Mouse (Mus musculus): ENCODE data around the gene Fip1l1.

Fip1l1 gene

DNA sequence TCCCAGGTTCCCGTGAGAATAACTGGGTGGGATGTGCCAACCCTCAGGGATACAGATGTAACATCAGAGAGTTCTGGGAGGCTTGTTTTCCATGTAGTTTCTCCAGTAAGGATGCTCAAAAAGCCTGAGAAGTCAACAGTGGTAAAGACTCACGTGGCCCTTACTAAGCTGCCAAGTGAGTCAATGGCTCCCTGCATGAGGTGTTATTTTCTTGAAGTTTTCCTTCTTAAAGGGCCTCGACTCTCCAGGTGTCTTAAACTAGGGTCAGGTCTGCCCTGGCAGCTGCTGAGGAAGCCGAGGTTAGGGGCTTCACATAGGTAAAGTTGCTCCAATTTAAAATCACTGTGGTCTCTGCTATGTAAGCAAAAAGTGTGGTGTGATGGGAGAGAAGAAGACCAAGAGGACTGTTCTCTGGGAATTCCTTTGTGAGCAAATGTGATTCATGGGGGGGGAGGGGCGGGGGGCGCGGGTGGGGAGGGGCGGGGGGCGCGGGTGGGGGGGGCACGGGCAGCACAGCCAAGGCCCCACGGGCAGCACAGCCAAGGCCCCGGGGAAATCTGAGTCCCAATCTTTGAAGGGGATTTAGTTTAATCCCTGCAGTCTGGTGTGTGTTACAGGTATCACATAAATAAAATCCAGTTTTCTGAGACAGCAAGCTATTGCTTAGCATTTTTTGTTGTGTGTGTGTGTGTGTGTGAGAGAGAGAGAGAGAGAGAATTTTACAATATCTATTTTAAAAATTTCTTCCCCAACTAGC, 82.7 kb downstream of the Fip1l1 start:
- DNase-seq (ENCODE audit: low spot score) = no peak

DNA sequence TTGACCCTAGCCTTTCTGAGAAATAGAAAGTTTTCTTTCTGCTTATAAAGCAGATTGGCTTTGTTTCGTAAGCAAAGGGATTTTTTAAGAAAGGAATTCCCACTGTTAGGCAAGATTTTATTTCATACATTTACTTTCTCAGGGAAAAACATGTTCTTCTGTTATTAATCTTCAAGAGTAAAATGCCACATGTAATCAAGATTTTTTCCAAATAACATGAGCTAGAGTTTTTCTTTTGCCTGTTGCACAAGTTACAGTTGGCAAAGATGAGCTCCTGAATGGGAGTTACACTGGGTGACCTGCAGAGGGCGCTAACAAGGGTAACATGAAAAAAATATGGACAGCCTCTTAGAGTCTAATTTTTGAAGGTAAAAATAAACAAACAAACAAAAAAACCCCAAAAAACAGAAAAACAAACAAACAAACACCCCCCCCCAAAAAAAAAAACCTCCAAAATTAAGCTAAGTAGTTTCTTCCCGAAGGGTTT, 83.4 kb downstream of the Fip1l1 start:
- DNase-seq (ENCODE audit: low spot score) = peak; percentile 33

- no peak for DNase-seq (ENCODE audit: low spot score)
Observed at GRCm38 (mm10) chr5:74621691-74622470, 86.6 kb downstream of the Fip1l1 start.

- DNase-seq (ENCODE audit: low spot score) = no peak
Observed at GRCm38 (mm10) chr5:74623316-74624000, 88.2 kb downstream of the Fip1l1 start.

- no peak for DNase-seq (ENCODE audit: low spot score)
Observed at GRCm38 (mm10) chr5:74624385-74624784, 89.1 kb downstream of the Fip1l1 start.

- DNase-seq (ENCODE audit: low spot score) = no peak
Observed at GRCm38 (mm10) chr5:74628001-74628400, 92.8 kb downstream of the Fip1l1 start.

- no peak for DNase-seq (ENCODE audit: low spot score)
Observed at GRCm38 (mm10) chr5:74632369-74633114, 97.3 kb downstream of the Fip1l1 start.

DNA sequence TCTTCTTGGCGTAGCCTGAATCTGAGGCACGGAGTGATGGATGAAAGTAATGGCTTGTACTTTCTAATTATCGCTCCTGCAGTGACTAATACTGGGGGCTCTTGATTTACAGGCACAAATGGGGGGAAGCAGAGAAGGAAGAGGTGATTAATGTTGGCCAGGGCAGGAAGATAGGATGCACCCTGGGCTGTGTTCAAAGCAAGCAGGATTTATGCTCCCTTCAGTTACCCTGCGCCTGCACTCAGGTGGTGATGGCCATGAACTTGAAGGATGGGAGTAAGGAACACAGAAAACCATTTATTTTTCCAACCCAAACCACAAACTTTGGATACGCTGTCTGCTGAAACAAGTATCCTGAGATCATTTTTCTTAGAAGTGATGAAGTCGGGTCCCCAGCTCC, 98.2 kb downstream of the Fip1l1 start:
- DNase-seq (ENCODE audit: low spot score) = no peak

- no peak for DNase-seq (ENCODE audit: low spot score)
Observed at GRCm38 (mm10) chr5:74634391-74634790, 99.1 kb downstream of the Fip1l1 start.

DNA sequence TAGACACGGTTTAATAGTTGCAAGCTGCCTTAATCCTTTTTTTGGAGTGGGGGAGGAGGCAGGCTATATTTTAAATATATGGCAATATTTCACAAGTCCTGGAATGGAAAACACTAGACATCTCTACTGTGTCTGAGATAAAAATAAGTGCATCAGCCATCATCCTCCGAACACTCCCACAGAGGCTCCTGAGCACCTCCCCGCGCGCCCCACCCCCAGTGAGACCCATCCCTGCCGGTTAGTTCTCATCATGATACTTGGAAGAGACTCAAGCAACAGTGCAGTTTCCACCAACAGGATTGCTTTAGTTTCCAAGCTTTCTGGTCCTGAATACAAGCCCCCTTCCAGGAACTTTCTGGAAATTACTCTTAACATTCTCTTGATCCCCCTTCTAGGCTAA, 104.3 kb downstream of the Fip1l1 start:
- no peak for DNase-seq (ENCODE audit: low spot score)

DNA sequence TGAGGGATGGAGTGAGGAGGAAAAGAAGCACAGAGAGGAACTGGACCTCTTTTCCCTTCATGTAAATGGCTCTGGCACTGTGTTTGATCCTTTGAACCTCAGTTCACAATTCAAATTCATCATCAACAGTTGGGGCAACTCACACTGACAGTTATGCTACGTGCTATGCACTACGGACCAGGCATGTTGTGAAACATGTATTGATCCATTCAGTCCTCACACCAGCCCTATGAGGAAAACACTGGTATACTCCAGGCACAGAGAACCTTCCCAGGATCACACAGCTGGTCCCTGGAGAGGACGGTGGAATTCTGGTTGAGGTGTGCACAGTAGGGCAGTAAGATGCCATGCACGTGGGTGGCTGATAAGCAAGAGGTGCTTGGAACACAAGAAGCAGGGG, 105.3 kb downstream of the Fip1l1 start:
- DNase-seq (ENCODE audit: low spot score) = no peak

GRCm38 (mm10) chr5:74641000-74641399, 105.8 kb downstream of the Fip1l1 start:
- no peak for DNase-seq (ENCODE audit: low spot score)

- DNase-seq (ENCODE audit: low spot score) = no peak
Observed at GRCm38 (mm10) chr5:74642291-74642690, 107.0 kb downstream of the Fip1l1 start.

GRCm38 (mm10) chr5:74647584-74647984, 112.3 kb downstream of the Fip1l1 start:
- no peak for DNase-seq (ENCODE audit: low spot score)

- no peak for DNase-seq (ENCODE audit: low spot score)
Observed at GRCm38 (mm10) chr5:74648216-74648615, 113.0 kb downstream of the Fip1l1 start.
